Mouse (Mus musculus) forebrain, postnatal 0 days (tissue): Measurements from ENCODE around the gene Ncl. TPM values are rescaled to one million over a fixed set of nuclear protein-coding genes. Genes with fewer than 3 reads are reported as not detected.

Source experiments
- ATAC-seq: fragments of 200-750 bp; cut with Nextera tagmentation; 2 replicates; pipeline ENCODE4 v1.8.0; 2017; ENCODE audit warnings: mild to moderate bottlenecking, moderate library complexity
- DNase-seq: peaks from one replicate; pipeline ENCODE4 v3.0.0-alpha.2; 2015
- H3K27ac ChIP-seq: fragments of 300-500 bp; sonication (generic); 2 replicates; pipeline ENCODE4 v1.5.1; 2014; ENCODE audit warnings: low read depth, mild to moderate bottlenecking, antibody characterized with exemption, low read length, moderate library complexity, mixed read lengths
- H3K27me3 ChIP-seq: fragments of 300-500 bp; sonication (generic); 2 replicates; pipeline ENCODE4 v1.6.1; 2014; ENCODE audit warnings: mild to moderate bottlenecking, low read length, mixed read lengths; ENCODE audit not compliant: insufficient read depth
- H3K36me3 ChIP-seq: fragments of 300-500 bp; sonication (generic); 2 replicates; pipeline ENCODE4 v1.6.1; 2014; ENCODE audit warnings: mild to moderate bottlenecking, moderate library complexity; ENCODE audit not compliant: insufficient read depth
- H3K4me1 ChIP-seq: fragments of 300-500 bp; sonication (generic); 2 replicates; pipeline ENCODE4 v1.6.1; 2014; ENCODE audit warnings: antibody characterized with exemption; ENCODE audit not compliant: insufficient read depth
- H3K4me2 ChIP-seq: fragments of 300-500 bp; sonication (generic); 2 replicates; pipeline ENCODE4 v1.6.1; 2014; ENCODE audit warnings: low read depth, mild to moderate bottlenecking, moderate library complexity
- H3K4me3 ChIP-seq: fragments of 300-500 bp; sonication (generic); 2 replicates; pipeline ENCODE4 v1.5.1; 2014; ENCODE audit warnings: low read depth, low read length, mixed read lengths
- H3K9ac ChIP-seq: fragments of 300-500 bp; sonication (generic); 2 replicates; pipeline ENCODE4 v1.6.1; 2014; ENCODE audit warnings: mild to moderate bottlenecking
- H3K9me3 ChIP-seq: fragments of 300-500 bp; sonication (generic); 2 replicates; pipeline ENCODE4 v1.6.1; 2016; ENCODE audit warnings: low read length
- CTCF ChIP-seq: sonication (generic); IDR thresholded peaks from 2 replicates; pipeline ENCODE4 v1.5.1; 2016; ENCODE audit warnings: antibody characterized with exemption, control low read depth, low read depth
- WGBS: fragments of 180-500 bp; shearing (Covaris S2); extraction: QIAGEN DNeasy Blood & Tissue Kit; methylation state at CpG from one replicate; pipeline ENCODE4 v1.1.7; 2014; 5-methylcytosine and 5-hydroxymethylcytosine counted together
- polyA plus RNA-seq: library from polyadenylated mRNA; unstranded; fragments of >200 nt; fragmentation: Nextera tagmentation; extraction: Ambion mirVana; gene quantifications from 2 replicates; pipeline ENCODE4 v1.2.1, GENCODE M21; 2015
- total RNA-seq: library from RNA; depleted of rRNA; stranded (reverse); fragments of >200 nt; gene quantifications from 2 replicates; pipeline ENCODE4 v1.2.3, GENCODE M21; 2014

The Ncl gene
- total and polyA plus RNA-seq, 2 experiments from 2014 or later, result 50.6 to 210 TPM

DNA sequence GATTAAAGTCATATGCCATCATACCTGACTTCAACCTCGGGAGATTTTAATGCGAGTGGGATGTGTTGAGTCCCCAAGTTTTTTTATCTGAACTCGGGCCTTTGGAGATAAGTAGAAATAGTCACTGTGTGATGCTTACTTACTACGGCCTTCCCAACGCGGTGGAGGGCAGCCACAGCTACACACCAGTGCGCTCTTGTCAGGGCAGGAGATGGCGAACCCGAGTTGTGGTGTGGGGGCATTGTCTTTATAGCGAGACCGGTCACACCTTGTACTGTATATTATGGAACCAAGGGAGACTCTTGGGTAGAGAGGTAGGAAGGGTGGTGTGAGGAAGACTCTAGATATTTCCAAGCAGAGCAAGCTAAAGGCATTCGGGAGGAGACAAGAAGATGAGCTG, 1.2 kb upstream of the Ncl start:
- H3K27ac ChIP-seq, result no peak overlapping the region
- H3K9ac ChIP-seq, result peak overlapping the region; percentile 96
- TF ChIP-seq CTCF, result no peak
- WGBS, result 19% methylated on average over 12 of the region's 12 CpGs
- H3K4me2 ChIP-seq, result peak overlapping the region; percentile 77
- H3K4me1 ChIP-seq, result 0 out of 2 replicates have a peak, but pooled peaks cover 10% of the 10 kb centered on the region
- peak overlapping the region; percentile 84 for H3K4me3 ChIP-seq
- peaks cover 21% of the 10 kb centered on the region for H3K36me3 ChIP-seq
- H3K27me3 ChIP-seq, result no peaks in the 10 kb centered on the region
- DNase-seq (no peak), ATAC-seq (no peak)
- H3K9me3 ChIP-seq, result no peaks in the 10 kb centered on the region

DNA sequence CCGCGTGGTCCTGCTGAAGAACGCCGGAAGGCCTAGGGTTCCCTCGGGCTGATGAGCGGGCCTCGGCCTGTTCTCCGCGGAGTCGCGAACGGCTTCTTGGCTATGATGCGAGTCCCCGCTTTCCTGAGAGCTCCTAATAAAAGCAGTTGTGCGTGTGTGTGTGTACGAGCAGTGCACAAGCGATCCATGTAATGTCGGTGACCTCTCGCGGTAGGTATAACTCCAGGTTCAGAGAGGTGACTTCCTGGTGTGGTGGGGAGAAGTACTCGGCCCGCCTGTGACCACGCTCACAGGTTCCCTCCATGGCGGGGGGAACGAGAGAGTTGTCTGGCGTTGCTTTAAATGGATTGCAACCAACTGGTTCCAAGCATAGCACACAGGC, 589 bp upstream of the Ncl start:
- Histone ChIP-seq H3K9ac (peak overlapping the region; percentile 96), H3K36me3 (peaks cover 27% of the 10 kb centered on the region), H3K27me3 (no peaks in the 10 kb centered on the region), H3K4me2 (peak overlapping the region; percentile 77), H3K27ac (peak overlapping the region; percentile 100), H3K9me3 (no peaks in the 10 kb centered on the region), H3K4me1 (0 out of 2 replicates have a peak, but pooled peaks cover 10% of the 10 kb centered on the region), H3K4me3 (peak overlapping the region; percentile 84)
- WGBS, result under 1% methylated on average over 26 of the region's 26 CpGs
- TF ChIP-seq CTCF, result peak; percentile 4; the same call in 1 of the 2 replicates
- ATAC-seq (no peak; the same call in 1 of the 2 replicates), DNase-seq (no peak)

DNA sequence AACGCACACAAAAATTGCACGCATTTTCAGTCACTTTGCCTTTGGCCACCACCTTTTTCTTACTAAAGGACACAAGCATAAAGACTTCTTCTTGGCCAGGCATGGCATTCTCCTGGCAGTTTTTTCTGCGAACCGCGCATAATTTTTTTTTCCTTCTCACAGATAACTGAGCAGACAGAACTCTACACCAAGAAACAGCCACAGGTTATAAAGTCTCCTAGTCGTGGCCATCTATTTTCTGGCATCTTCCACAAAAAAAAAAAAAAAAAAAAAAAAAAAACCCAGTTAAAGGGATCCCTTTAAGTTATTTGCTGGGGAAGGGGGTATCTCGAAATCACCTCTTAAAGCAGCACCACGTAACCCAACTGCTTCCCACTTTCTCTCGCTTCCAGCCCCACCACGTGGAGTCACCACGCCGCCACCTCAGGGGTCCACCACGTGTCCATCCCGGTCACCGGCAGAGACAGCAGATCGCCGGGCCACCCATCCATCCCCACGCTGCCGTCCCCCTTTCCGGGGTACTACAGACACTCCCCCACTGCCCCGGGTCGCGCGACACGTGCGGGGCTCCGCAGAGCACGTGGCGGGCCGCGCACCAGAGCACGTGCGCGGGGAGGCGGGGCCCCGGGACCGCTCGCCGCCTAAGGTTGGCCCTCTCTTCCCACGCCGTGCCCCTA, 833 bp downstream of the Ncl start:
- Histone ChIP-seq H3K36me3 (peaks cover 40% of the 10 kb centered on the region), H3K9me3 (no peaks in the 10 kb centered on the region), H3K4me3 (peak overlapping the region; percentile 84), H3K27ac (peak overlapping the region; percentile 100), H3K9ac (peak overlapping the region; percentile 96), H3K4me1 (0 out of 2 replicates have a peak, but pooled peaks cover 10% of the 10 kb centered on the region), H3K27me3 (no peaks in the 10 kb centered on the region), H3K4me2 (peak overlapping the region; percentile 77)
- no peak for TF ChIP-seq CTCF
- DNase-seq (no peak), ATAC-seq (peak; percentile 52)
- 5% methylated on average over 41 of the region's 41 CpGs for WGBS

DNA sequence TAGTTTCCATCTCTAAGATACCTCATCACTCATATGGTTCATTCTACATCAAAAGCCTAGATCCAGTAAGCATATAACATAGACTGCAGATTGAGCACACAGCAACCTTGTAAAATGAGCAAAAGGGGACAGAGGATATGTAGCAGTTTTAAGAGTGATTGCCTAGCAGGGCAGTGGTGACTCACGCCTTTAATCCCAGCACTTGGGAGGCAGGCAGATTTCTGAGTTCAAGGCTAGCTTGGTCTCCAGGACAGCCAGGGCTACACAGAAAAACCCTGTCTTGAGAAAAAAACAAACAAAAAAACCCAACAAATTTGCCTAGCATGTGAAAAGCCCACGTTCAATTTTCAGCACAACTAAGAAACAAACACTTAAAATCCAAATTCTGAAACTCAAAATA, 5.0 kb downstream of the Ncl start:
- WGBS, result 80% methylated on average over 2 of the region's 2 CpGs
- H3K36me3 ChIP-seq, result peaks cover 80% of the 10 kb centered on the region
- ATAC-seq, result no peak

DNA sequence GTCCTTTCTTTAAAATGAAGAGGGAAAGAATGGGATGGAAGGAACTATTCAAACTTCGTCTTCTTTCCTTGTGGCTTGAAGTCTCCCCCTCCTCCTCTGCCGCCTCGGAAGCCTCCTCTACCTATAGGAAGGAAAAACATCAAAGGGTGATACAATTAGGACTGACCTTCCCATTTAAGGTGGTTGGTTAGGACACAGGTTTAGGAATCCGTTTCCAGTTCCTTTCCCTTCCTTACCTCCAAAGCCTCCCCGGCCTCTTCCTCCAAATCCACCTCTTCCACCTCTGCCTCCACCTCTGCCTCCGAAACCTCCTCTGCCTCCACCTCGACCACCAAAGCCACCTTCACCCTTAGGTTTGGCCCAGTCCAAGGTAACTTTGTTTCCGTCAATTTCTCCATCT, 8.6 kb downstream of the Ncl start:
- no peak for TF ChIP-seq CTCF
- no peaks in the 10 kb centered on the region for H3K4me1 ChIP-seq
- no peak overlapping the region for H3K27ac ChIP-seq
- H3K4me3 ChIP-seq, result no peak overlapping the region
- H3K27me3 ChIP-seq, result no peaks in the 10 kb centered on the region
- ATAC-seq (no peak), DNase-seq (no peak)
- H3K4me2 ChIP-seq, result no peak overlapping the region
- 88% methylated on average over 8 of the region's 8 CpGs for WGBS
- no peak overlapping the region for H3K9ac ChIP-seq
- H3K9me3 ChIP-seq, result no peaks in the 10 kb centered on the region
- peaks cover 74% of the 10 kb centered on the region for H3K36me3 ChIP-seq

More for the DNA sequence above, 5.0 kb downstream of the Ncl start:
- no peaks in the 10 kb centered on the region for H3K27me3 ChIP-seq
- DNase-seq, result no peak
- H3K9me3 ChIP-seq, result no peaks in the 10 kb centered on the region
- H3K27ac ChIP-seq, result no peak overlapping the region
- no peak overlapping the region for H3K4me2 ChIP-seq
- TF ChIP-seq CTCF, result no peak
- H3K4me1 ChIP-seq, result 0 out of 2 replicates have a peak, but pooled peaks cover 3% of the 10 kb centered on the region
- no peak overlapping the region for H3K4me3 ChIP-seq
- H3K9ac ChIP-seq, result no peak overlapping the region

DNA sequence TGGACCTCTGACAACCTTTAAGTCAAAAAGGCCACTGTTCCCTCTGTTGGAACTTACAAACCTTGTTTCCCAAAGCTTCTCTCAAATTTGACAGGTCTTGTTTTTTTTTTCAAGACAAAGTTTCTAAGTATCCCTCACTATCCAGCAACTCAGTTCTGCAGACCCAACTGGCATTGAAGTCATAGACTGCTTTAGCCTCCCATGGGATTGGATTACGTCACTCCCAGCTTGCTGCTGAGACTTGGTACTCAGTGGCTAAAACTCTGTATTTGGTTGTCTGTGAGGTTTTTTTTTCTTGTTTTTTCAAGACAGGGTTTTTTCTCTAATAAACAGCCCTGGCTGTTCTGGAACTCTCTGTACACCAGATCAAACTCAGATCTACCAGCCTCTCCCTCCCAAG, 9.5 kb downstream of the Ncl start:
- no peak overlapping the region for H3K27ac ChIP-seq
- no peak for TF ChIP-seq CTCF
- no peaks in the 10 kb centered on the region for H3K27me3 ChIP-seq
- H3K36me3 ChIP-seq, result peaks cover 65% of the 10 kb centered on the region
- H3K4me1 ChIP-seq, result no peaks in the 10 kb centered on the region
- H3K4me3 ChIP-seq, result no peak overlapping the region
- H3K9ac ChIP-seq, result no peak overlapping the region
- ATAC-seq (no peak), DNase-seq (no peak)
- WGBS, result 86% methylated on average over 1 of the region's 1 CpGs
- H3K4me2 ChIP-seq, result no peak overlapping the region
- no peaks in the 10 kb centered on the region for H3K9me3 ChIP-seq

DNA sequence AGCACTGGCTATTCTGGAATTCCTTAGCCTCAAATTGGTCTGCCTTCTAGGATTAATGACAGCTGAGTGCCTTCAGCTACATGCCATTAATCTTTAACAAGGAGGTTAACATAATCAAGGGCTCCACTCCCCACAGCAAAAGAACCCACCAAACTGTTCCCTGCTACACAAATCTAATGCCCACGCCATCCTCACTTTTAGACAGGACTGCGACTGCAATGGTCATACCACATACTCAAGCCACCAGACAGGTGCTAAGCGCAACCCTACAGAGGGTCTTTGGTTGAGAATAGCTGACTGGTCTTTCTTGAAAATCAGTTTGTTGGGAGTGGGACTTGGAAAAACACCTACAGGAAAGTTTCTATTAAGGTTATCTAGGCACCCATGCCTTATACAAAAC, 10.0 kb downstream of the Ncl start:
- no peak for TF ChIP-seq CTCF
- no peaks in the 10 kb centered on the region for H3K4me1 ChIP-seq
- no peak for DNase-seq
- ATAC-seq, result no peak
- 90% methylated on average over 3 of the region's 3 CpGs for WGBS
- H3K36me3 ChIP-seq, result peaks cover 60% of the 10 kb centered on the region
- no peak overlapping the region for H3K27ac ChIP-seq
- H3K27me3 ChIP-seq, result no peaks in the 10 kb centered on the region
- H3K4me2 ChIP-seq, result no peak overlapping the region
- no peaks in the 10 kb centered on the region for H3K9me3 ChIP-seq
- H3K4me3 ChIP-seq, result no peak overlapping the region
- H3K9ac ChIP-seq, result no peak overlapping the region
